Mouse (Mus musculus) testis, adult 2 months (tissue): ENCODE measurements around the gene Ptgir.

Source experiments
- CTCF ChIP-seq: fragments of 200-500 bp; IDR thresholded peaks from 2 replicates; pipeline ENCODE4 v1.5.1; 2012; ENCODE audit warnings: low read depth, mild to moderate bottlenecking, inconsistent platforms, low read length, moderate library complexity; ENCODE audit not compliant: control insufficient read depth, insufficient read depth, insufficient replicate concordance
- POLR2A ChIP-seq: fragments of 200-500 bp; IDR thresholded peaks from 2 replicates; pipeline ENCODE4 v1.6.1; 2012; ENCODE audit warnings: low read depth, mild to moderate bottlenecking, inconsistent platforms, low read length, moderate library complexity; ENCODE audit not compliant: control insufficient read depth

DNA sequence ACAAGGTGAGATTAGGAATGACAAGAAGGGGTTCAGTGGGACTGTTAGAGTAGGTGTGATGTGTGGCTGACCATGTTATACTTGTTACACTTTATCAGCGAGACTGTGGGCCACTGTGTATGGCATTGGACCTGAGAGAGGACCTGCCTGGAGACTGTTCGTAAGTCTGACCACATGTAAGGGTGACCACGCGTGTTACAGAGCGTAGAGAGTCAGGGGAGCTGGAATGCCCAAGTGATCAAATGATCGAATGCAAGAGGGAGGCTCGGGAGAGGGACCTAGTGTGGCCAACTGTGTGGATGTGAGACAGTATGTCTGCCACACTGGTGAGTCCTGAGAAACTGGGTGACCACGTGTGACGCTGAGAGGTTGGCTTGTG is 13.9 kb upstream of the Ptgir start:
- no peak for TF ChIP-seq CTCF
- TF ChIP-seq POLR2A = no peak
